Mouse (Mus musculus) megakaryocyte-erythroid progenitor cell, adult 5-6 weeks (primary cell): ENCODE measurements around the gene Gm37240. TPM values are rescaled to one million over a fixed set of nuclear protein-coding genes. Genes with fewer than 3 reads are reported as not detected.

ENCODE experiments used
- ATAC-seq: replicated peaks from 2 replicates; pipeline ENCODE4 v1.8.0; 2016; ENCODE audit warnings: mild to moderate bottlenecking, inconsistent platforms; ENCODE audit not compliant: severe bottlenecking, poor library complexity, low FRiP score, low TSS enrichment
- total RNA-seq, 2 experiments: library from RNA; stranded (forward) in 1 of 2; stranded (reverse) in 1 of 2; fragments of 200-1000, 215-1000 nt in 1 of 2; fragments of >200 nt in 1 of 2; fragmentation: Nextera tagmentation in 1 of 2; gene quantifications; 2 replicates each; pipeline ENCODE4 v1.2.3; 2014 to 2017

Gm37240 gene
- total RNA-seq, 2 experiments from 2014 or later: not detected

GRCm38 (mm10) chr3:85542765-85543164, 344.6 kb downstream of the Gm37240 start:
- no peak for ATAC-seq

DNA sequence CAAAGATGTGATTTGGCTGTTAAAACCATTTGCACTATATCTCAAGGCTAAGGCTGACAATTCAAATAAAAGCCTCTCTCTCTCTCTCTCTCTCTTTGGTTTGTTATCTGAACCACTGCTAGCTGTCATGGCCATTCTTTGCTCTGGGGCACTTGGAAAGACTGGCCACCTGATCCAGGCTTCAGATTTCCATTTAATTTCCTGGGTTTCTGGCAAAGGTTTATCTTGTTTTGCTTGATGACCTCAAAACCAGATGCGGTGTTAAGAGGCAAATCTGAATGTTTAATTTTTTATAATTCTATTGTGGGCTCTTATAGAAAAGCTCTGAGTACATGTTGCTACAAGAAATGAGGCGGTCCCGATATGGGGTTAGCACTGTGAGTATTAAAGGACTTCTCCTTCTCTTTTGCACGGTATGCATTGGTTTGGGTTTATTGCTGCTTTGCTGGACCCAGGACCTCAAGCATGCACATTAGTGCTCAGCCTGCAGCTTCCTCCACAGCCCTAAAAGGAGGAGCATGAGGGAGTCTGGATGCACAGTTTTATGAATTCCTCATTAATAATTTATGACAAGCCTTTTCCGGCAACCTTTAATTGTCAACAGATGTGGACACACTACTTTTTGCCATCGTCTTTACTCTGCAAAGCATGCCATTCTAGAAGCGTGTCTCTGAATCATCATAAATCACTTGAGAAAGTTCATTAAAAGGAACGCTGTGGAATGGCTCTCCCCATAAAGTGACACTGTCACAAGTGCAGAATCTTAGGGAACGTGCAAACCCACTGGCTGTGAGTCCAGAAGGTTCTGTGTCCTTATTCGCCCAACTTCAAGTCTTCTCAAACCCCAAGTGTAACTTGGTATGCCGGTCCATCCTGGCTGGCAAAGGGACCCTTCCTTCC, 351.4 kb downstream of the Gm37240 start:
- no peak for ATAC-seq

DNA sequence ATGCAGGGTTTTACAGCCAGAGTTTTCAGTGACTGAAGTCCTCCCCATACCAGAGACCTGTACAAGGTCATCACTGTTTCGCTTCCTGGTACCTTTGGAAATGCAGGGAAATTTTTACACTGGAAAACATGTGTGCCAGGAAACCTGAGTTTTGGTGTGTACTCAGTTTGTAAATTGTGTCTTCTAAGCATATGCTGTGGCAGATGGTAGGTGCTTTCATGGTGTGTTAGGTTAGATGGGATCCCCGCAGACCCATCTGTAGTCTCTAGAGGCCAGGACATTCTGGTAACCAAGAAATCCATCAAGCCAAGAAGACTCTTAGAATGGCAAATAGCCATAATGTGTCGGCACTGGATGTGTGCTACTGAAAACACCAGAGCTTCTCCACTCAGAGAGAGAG, 352.3 kb downstream of the Gm37240 start:
- no peak for ATAC-seq

GRCm38 (mm10) chr3:85532376-85532775, 354.9 kb downstream of the Gm37240 start:
- no peak for ATAC-seq

GRCm38 (mm10) chr3:85530601-85531161, 356.6 kb downstream of the Gm37240 start:
- no peak for ATAC-seq

GRCm38 (mm10) chr3:85521311-85521907, 365.9 kb downstream of the Gm37240 start:
- ATAC-seq: no peak

DNA sequence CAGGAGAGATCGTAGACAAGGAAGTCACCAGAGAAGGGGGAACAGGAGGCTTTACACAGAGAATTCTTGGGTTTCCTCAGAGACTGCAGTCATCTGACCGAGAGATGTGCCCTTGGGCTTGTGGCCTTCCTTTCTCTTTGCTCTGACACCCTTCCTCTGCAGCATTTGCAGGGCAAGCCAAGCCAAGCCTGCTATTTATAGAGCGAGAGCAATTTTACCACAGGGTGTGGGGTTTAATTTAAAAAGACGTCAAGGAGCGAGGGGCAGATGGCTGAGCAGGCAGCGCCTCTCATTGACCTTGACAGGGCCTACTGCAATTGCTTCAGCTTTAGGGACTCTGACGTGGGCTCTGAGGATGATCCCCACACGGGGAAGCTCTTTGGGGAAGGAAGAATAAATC, 368.6 kb downstream of the Gm37240 start:
- no peak for ATAC-seq

DNA sequence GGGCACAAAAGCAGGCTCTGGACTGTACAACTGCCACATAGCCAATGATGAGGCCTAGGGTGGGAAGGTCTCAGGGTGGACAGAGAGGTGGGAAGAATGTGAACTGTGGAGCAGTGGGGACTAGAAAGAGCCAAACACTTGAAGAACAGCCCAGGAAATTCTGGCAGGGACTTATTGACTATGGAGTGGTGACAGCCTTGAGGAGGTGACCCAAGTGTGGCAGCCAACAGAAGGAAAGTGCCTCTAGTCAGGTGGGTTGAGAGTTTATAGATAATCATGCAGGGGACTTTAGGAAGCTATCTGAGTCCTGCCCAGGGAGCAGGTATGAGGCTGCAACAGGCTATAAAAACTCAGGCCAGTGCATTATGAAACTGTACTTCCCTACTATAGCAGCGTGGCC, 369.2 kb downstream of the Gm37240 start:
- no peak for ATAC-seq

DNA sequence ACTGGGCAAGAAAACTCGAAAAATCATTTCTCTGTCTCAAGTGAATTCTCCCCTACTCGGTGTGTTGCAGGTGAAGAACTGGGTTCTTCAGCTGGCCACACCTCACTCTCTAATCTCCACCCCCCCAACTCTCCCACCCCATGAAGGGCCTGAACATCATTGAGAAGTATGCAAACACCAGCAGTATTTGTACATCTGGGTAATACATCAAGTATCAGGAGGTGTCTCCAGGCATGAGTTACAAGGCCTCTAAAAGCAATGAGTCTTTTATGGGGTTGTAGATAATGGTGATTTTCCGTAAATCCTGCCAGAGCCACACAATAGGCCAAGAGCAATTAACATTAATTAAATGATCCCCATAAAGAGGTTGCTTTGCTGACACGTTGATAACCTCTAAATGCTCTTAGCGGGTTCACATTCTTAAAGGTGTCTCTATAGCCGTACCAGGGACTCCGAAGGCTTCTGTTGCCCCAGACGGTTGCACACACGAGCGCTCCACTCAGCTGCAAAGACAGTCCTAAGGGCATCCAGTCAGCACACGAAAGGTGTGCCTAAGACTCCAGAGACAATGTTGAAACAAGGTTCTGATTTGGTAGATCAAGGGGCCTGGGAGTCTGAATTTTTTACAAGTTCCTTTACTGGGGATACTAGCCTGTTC, 370.4 kb downstream of the Gm37240 start:
- no peak for ATAC-seq

DNA sequence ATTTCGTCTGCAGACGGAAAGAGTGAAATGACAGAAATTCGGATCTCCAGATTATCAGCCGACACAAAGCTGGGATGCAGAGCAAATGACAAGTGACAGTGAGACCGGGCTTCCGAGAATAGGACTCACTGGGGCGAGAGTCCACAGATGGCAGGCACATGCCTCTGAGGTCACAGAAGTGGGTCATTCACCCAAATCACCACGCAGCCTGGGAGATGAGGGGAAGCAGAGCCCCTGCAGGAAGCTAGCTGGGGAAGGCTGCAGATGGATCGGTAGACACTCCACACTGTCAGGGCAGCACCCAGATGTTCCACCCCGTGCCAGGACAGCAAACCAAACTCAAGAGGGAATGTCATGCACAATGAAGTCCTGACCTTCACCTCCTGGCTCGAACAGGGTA, 372.6 kb downstream of the Gm37240 start:
- ATAC-seq: no peak

DNA sequence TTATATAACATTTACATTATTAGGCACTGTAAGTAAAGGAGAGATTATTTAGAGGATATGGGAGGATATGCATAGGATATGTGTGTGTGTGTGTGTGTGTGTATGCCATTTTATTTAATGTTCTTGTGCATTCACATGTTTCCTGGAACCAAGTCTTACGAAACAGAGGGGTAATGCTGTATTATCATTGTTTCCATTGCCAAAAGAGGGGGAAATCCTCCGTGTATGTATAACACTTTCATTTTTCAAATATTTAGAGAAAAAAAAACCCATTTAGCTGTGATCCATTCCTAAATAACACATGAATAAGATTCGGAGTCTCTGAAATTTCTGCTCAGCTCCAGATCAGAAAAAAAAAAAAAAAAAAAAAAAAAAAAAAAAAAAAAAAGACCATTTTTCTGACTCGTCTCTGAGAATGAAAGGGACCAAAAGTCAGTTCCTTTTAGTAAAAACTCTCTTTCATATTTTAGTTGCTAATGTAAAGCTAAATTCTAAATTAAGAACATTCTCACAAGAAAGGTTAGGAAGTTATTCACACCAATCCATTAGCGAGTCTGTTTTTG, 378.5 kb downstream of the Gm37240 start:
- ATAC-seq: no peak

DNA sequence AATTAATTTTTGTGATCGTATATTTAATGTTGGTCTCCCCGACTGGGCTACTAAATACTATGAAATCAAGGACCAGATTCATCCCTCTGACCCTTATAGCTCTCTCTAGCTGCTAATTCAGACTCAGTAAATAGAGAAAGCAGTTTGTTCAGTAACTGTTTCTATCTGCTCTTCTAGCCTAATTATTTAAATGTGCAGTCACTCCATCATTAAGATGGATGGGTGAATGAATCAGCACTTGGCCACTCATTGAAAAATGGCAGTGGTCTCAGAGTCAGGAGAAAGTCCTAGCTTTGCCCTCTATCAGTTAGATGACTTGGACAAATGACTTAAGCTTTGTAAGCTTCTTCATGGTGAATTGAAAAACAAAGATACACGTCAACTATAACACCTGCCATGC, 387.2 kb downstream of the Gm37240 start:
- no peak for ATAC-seq

- no peak for ATAC-seq
Measured at GRCm38 (mm10) chr3:85496146-85496545, 391.2 kb downstream of the Gm37240 start.

GRCm38 (mm10) chr3:85493796-85494195, 393.5 kb downstream of the Gm37240 start:
- no peak for ATAC-seq

GRCm38 (mm10) chr3:85490204-85490603, 397.1 kb downstream of the Gm37240 start:
- ATAC-seq: no peak

DNA sequence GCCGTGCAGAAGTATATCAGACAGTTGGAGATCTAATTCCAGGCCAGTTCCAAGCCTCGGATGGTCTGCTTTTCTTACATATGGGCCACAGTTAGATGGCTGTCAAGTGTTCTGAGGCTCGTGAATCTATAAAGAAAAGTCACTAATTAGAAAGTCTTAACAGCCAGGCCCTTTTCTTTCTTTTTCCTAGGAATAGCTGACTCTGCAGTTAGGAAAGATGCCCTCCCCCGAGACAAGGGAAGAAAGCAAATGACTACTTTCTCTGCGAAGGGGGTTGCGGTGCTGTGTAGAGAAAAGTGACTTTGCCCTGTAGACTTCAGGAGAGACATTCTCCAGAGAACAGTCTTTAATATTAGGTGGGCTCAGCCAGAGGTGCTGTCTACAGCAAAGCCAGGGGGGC, 399.9 kb downstream of the Gm37240 start:
- ATAC-seq: no peak

GRCm38 (mm10) chr3:85485536-85486190, 401.7 kb downstream of the Gm37240 start:
- no peak for ATAC-seq

- no peak for ATAC-seq
Measured at GRCm38 (mm10) chr3:85482636-85483035, 404.7 kb downstream of the Gm37240 start.

DNA sequence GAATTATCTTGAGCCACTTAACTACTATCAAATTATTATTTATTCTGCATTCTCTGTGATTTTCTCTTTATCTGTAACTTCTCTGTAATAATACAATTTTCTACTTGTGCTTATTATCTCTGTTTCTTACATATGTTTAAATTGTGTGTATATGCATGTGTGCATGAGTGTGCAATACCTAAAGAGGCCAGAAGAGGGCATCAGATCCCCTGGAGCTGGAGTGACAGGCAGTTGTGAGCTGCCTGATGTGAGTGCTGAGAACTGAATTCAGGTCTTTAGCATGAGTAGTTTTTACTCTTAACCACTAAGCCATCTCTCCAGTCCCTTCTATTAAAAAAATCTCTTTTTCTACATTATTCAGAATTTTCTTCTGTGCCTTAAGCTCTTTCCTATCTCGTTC, 406.7 kb downstream of the Gm37240 start:
- ATAC-seq: no peak
